Comparison of ENCODE assay signal across 8 mouse cellular contexts in the genomic region with DNA sequence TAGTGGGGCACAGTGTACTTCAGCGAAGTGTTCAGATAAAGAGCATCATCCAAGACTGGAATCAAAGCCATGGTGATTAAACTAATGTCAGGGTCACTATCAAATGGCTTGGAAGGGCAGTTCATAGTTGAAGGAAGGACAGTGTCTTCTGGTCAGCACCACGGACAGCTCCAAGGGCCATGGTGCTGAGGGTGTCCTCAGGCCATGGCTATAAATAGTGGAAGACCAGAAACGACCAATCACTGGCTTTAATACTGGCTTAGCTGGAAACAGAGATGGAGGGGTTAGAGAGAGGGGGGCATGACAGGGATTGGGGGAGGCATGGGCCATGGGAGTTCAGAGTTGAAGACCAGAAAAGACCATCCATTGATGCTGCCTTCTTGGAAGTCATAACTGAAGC.
DNase-seq lines count a peak whose midpoint lies in the region; ATAC-seq lines count a peak whose summit lies in the region.

No protein-coding gene starts in this region.

- no peak overlapping the region for H3K9ac ChIP-seq in heart, embryonic 16.5 days (ENCODE audit: low read length)
- no peak overlapping the region for H3K9ac ChIP-seq in limb, embryonic 13.5 days
- no peak overlapping the region for H3K9ac ChIP-seq in forebrain, embryonic 12.5 days

- H3K9me3 ChIP-seq in heart, embryonic 16.5 days (replicated peaks; ENCODE audit: control insufficient read depth, low read length) = no peaks in the 10 kb centered on the region; the same call in 1 of the 2 replicates
- no peaks in the 10 kb centered on the region for H3K9me3 ChIP-seq in limb, embryonic 13.5 days
- no peaks in the 10 kb centered on the region for H3K9me3 ChIP-seq in forebrain, embryonic 12.5 days

- no peaks in the 10 kb centered on the region for H3K4me1 ChIP-seq in heart, embryonic 16.5 days (ENCODE audit: control insufficient read depth, insufficient read depth, low read length)
- no peaks in the 10 kb centered on the region for H3K4me1 ChIP-seq in limb, embryonic 13.5 days
- H3K4me1 ChIP-seq in forebrain, embryonic 12.5 days = peaks cover 15% of the 10 kb centered on the region; the same call in 1 of the 2 replicates

- no peaks in the 10 kb centered on the region for H3K27me3 ChIP-seq in heart, embryonic 16.5 days (ENCODE audit: control insufficient read depth, insufficient read depth, low read length)
- no peaks in the 10 kb centered on the region for H3K27me3 ChIP-seq in limb, embryonic 13.5 days
- peaks cover 6% of the 10 kb centered on the region for H3K27me3 ChIP-seq in forebrain, embryonic 12.5 days

- ATAC-seq in heart, embryonic 16.5 days (replicated peaks; ENCODE audit: extremely low read depth, insufficient read depth, low FRiP score) = peak; percentile 52; the same call in 1 of the 2 replicates
- peak; percentile 40; the same call in 1 of the 2 replicates for ATAC-seq in limb, embryonic 13.5 days (ENCODE audit: low FRiP score, low read depth)
- no peak for ATAC-seq in forebrain, embryonic 12.5 days (ENCODE audit: low FRiP score)

- H3K4me3 ChIP-seq in heart, embryonic 16.5 days (ENCODE audit: low read length) = no peak overlapping the region
- H3K4me3 ChIP-seq in limb, embryonic 13.5 days = no peak overlapping the region
- no peak overlapping the region for H3K4me3 ChIP-seq in forebrain, embryonic 12.5 days (replicated peaks)

- WGBS in heart, embryonic 16.5 days = 8% methylated on average over 3 of the region's 3 CpGs
- 11% methylated on average over 3 of the region's 3 CpGs for WGBS in limb, embryonic 13.5 days
- 22% methylated on average over 3 of the region's 3 CpGs for WGBS in forebrain, embryonic 12.5 days

- no peak overlapping the region for H3K27ac ChIP-seq in heart, embryonic 16.5 days (ENCODE audit: low read length)
- no peak overlapping the region for H3K27ac ChIP-seq in limb, embryonic 13.5 days
- H3K27ac ChIP-seq in forebrain, embryonic 12.5 days = no peak overlapping the region

- no peaks in the 10 kb centered on the region for H3K36me3 ChIP-seq in heart, embryonic 16.5 days (ENCODE audit: control insufficient read depth, insufficient read depth)
- H3K36me3 ChIP-seq in limb, embryonic 13.5 days = no peaks in the 10 kb centered on the region
- H3K36me3 ChIP-seq in forebrain, embryonic 12.5 days (replicated peaks) = no peaks in the 10 kb centered on the region

- peak; percentile 26 for DNase-seq in gastrocnemius, adult 18-20 months (ENCODE audit: low spot score)
- no peak for DNase-seq in gastrocnemius, adult 8-10 months (ENCODE audit: low spot score in 2 of 2)
- DNase-seq in adrenal gland, adult (ENCODE audit: inconsistent age in 2 of 2, low spot score in 1 of 2) = peak; percentile 77 to 90
- DNase-seq in retina, embryonic 14.5 days (ENCODE audit: low spot score) = peak; percentile 83
- no peak for DNase-seq in cerebellum, adult 9-10 months

- H3K4me2 ChIP-seq in heart, embryonic 16.5 days (ENCODE audit: low read depth, low read length) = no peak overlapping the region
- H3K4me2 ChIP-seq in limb, embryonic 13.5 days (replicated peaks) = no peak overlapping the region
- no peak overlapping the region for H3K4me2 ChIP-seq in forebrain, embryonic 12.5 days

Comparison
In these comparisons a context has a peak if more than half of its experiments do, and no peak if none do; other contexts are left out.
1. DNase-seq: peak in gastrocnemius, adult 18-20 months (single experiment), adrenal gland, adult (2 of 2) and retina, embryonic 14.5 days (single experiment); none in gastrocnemius, adult 8-10 months (0 of 2) and cerebellum, adult 9-10 months (single experiment).